22 mouse cellular contexts compared by ENCODE assay signal in the genomic region with DNA sequence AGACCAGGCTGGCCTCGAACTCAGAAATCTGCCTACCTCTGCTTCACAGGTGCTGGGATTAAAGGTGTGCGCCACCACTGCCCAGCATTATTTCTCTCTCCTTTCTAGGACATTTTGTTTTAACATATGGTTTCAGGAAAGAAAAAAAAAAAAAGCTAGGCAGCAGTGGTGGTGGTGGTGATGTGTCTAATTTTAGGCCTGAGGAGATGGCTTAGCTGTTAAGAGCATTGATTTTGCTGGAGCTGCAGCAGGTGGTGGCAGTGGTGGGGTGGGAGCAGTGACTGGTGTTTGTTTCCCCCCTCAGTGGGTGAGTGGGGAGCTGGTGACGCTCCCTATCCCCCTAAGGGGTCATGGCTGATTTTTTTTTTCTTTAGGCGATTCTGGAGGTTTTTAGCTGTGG. TPM values are rescaled to one million over a fixed set of nuclear protein-coding genes. Genes with fewer than 3 reads are reported as not detected.
DNase-seq lines count a peak whose midpoint lies in the region; ATAC-seq and TF ChIP-seq lines count a peak whose summit lies in the region.
"Had no signal": no experiment of that assay in that cellular context is flagged by ENCODE, and none has a peak within 500 bp of the region (broad histone marks: within the 10 kb centered on the region; RNA-seq: fewer than 3 reads in every experiment).

No protein-coding gene starts in this region.

- peak; percentile 60 for ATAC-seq in frontal cortex, adult (ENCODE audit: low TSS enrichment)
- ATAC-seq: CD4-positive, CD25-positive, alpha-beta regulatory T cell, adult 4 months; forebrain, embryonic 16.5 days; intestine, postnatal 0 days; liver, embryonic 12.5 days had no signal

- peaks cover 25% of the 10 kb centered on the region for H3K4me1 ChIP-seq in olfactory bulb, adult 2 months (ENCODE audit: control insufficient read depth, insufficient read depth, low read length)
- H3K4me1 ChIP-seq: neural tube, embryonic 12.5 days had no signal

- 46% methylated on average over 4 of the region's 4 CpGs for WGBS in olfactory bulb, adult 2 months

- no peak for TF ChIP-seq POLR2A in olfactory bulb, adult 2 months (IDR thresholded peaks at IDR 0.05; ENCODE audit: insufficient read depth, low read depth, low read length)

- no peak for TF ChIP-seq CTCF in olfactory bulb, adult 2 months (IDR thresholded peaks at IDR 0.05; ENCODE audit: insufficient read depth, low read depth, low read length)

- H3K27ac ChIP-seq in olfactory bulb, adult 2 months (ENCODE audit: insufficient read depth, low read depth, low read length), result peak overlapping the region; percentile 82
- H3K27ac ChIP-seq: hindbrain, embryonic 10.5 days; limb, embryonic 12.5 days; liver, embryonic 12.5 days; neural tube, embryonic 12.5 days had no signal

- no peak for DNase-seq in frontal cortex, postnatal 25 days (ENCODE audit: low spot score in 2 of 2)
- DNase-seq in left cerebral cortex, postnatal 25 days (ENCODE audit: low spot score in 2 of 2), result peak; percentile 15 to 61
- no peak for DNase-seq in left cerebral cortex, postnatal 4 days
- DNase-seq in brain, adult 2 months (ENCODE audit: low read depth, low spot score), result peak; percentile 76
- DNase-seq in kidney, postnatal 4 days, result no peak
- DNase-seq: adrenal gland, postnatal 25 days; cerebellum, adult 11-12 months; gastrocnemius, postnatal 36 days; kidney, postnatal 25 days; lung, adult 18-20 months; midbrain, embryonic 14.5 days; right cerebral cortex, adult 18-20 months; thymus, adult 2 months had no signal

- intact Hi-C loops in left cerebral cortex, postnatal 25 days (cut with DNase I), result no loop called here
- intact Hi-C loops in left cerebral cortex, postnatal 4 days (cut with DNase I), result no loop called here

- no peak overlapping the region for H3K4me3 ChIP-seq in olfactory bulb, adult 2 months (ENCODE audit: insufficient read depth, low read depth, low read length)
- H3K4me3 ChIP-seq: hindbrain, embryonic 10.5 days; limb, embryonic 12.5 days; liver, embryonic 12.5 days; neural tube, embryonic 12.5 days had no signal

RNA-seq across cellular contexts. Expression of a gene that starts 38.6 kb away (rescaled TPM):
- 100 to 1,000 TPM; 213 to 217 TPM for total RNA-seq in left cerebral cortex, postnatal 25 days (2021)
- total RNA-seq in left cerebral cortex, postnatal 4 days (2021), result 100 to 1,000 TPM; 172 to 181 TPM
- 380 TPM in 1 of 2 replicates, not detected in the other for polyA plus RNA-seq in olfactory bulb, adult 2 months (2012; ENCODE audit: insufficient read depth, insufficient read length, low replicate concordance, missing spikeins)

Comparison
In these comparisons a context has a peak if more than half of its experiments do, and no peak if none do; other contexts are left out.
1. DNase-seq: peak in left cerebral cortex, postnatal 25 days (2 of 2) and brain, adult 2 months (single experiment); none in frontal cortex, postnatal 25 days (0 of 2), left cerebral cortex, postnatal 4 days (single experiment) and kidney, postnatal 4 days (0 of 2).